Mouse (Mus musculus): ENCODE measurements around the gene D130040H23Rik.
"Not testable (repeated sequence)": the region's sequence is repeated elsewhere in the genome, so short reads cannot be mapped to it uniquely, and the experiment has no call there.

The D130040H23Rik gene

DNA sequence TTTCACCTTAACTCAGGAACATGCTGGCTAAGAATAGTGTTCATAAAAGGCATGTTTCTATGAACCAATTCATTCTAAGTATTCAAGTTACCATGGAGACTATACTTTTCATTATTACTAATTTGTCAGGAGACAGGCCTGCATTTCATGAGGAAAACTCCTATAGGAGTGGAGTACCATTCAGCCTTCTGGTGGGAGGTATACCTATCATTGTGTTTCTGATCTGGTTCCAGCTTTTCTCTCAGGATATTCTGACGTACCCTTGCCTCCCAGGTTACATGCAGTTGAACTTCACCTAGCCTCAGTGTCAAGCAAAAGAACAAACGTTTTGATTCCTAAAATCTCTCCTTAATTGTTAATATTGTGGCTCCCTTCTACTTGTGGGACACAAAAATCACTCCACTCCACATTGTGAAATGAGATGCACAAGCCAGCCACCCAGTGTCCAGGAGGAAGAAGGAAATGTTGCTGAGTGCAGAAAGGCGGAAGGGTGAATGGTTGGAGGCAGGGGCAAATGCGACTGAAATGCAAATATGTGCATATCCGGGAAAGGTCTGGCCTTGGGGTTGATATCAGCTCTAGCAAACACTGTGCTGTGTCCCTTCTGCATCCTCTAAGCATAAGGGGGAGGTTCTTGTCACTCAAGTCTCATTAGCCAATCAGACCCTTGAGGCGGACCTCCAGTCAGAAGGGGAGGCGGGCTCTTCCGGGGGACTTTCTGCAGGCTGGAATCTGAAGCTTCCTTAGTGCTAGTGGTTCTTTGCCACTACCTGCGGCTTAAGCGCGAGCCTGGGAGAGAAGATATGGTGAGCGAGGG is at the start of gene D130040H23Rik:
TSS of gene D130040H23Rik (plus strand) at position 695 of the 817 bp plus-strand sequence.
- peak; percentile 85 to 87 for DNase-seq (ENCODE audit: low spot score in 2 of 2)

- no peak for DNase-seq (ENCODE audit: low spot score in 2 of 2)
Measured at GRCm38 (mm10) chr8:69242541-69242940, 28.3 kb upstream of the D130040H23Rik start.

DNA sequence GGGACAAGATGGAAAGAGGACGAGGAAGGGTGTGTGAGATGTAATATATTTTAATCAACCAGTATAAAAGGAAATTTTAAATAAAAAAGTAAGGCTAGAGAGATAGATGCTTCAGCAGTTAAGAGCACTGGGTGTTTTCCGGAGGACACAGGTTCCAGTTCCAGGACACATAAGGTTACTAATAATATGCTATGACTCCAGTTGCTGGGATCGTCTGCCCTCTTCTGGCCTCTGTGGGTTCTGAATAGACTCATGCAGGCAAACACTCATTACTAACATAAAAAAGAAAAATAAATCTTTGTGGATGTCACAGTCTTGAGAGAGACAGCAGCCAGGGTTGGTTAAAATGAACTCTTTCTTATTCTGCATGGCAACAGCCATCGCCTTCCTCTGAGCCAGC is 2.4 kb upstream of the D130040H23Rik start:
- DNase-seq (ENCODE audit: low spot score in 2 of 2): no peak

DNA sequence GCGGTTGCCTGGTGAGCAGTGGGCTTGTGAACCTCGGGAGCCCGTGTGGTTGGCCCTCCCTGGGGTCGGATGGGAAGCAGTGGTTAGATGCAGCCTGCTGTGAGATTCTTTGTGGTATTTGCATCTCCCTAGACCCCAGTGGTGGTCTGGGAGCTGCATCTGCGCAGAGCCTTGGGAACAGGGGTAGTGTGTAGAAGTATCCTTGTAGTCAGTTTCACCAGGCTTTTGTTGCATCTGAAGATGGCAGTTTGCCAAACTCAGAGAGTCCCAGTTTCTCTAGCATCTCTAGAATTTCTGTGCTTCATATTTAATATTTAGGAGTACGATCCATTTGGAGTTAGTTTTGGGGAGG is 299 bp downstream of the D130040H23Rik start:
- DNase-seq (ENCODE audit: low spot score in 2 of 2): no peak

- DNase-seq (ENCODE audit: low spot score in 2 of 2): no peak
Measured at GRCm38 (mm10) chr8:69272435-69272834, 1.6 kb downstream of the D130040H23Rik start.

GRCm38 (mm10) chr8:69324771-69325170 is 53.9 kb downstream of the D130040H23Rik start:
- no peak for DNase-seq (ENCODE audit: low spot score in 2 of 2)

- peak; percentile 62 to 70 for DNase-seq (ENCODE audit: low spot score in 2 of 2)
Measured at GRCm38 (mm10) chr8:69328301-69329288, 57.7 kb downstream of the D130040H23Rik start.

- not testable (repeated sequence) for DNase-seq (ENCODE audit: low spot score in 2 of 2)
Measured at GRCm38 (mm10) chr8:69329289-69329688, 58.4 kb downstream of the D130040H23Rik start.
